Mouse (Mus musculus) ES-Bruce4 (cell line): ENCODE results near the gene Foxd1. TPM values are rescaled to one million over a fixed set of nuclear protein-coding genes. Genes with fewer than 3 reads are reported as not detected.

Experiments
- H3K27ac ChIP-seq: 2 replicates; pipeline ENCODE4 v1.5.1; 2012; ENCODE audit warnings: low read length, inconsistent platforms; ENCODE audit not compliant: insufficient read depth
- H3K27me3 ChIP-seq: 2 replicates; pipeline ENCODE4 v1.6.1; 2012; ENCODE audit warnings: mild to moderate bottlenecking, low read length, inconsistent platforms; ENCODE audit not compliant: control insufficient read depth, poor library complexity, insufficient read depth, severe bottlenecking
- H3K36me3 ChIP-seq: 2 replicates; pipeline ENCODE4 v1.6.1; 2012; ENCODE audit warnings: inconsistent platforms, mild to moderate bottlenecking, low read length, moderate library complexity; ENCODE audit not compliant: control insufficient read depth, poor library complexity, insufficient read depth, severe bottlenecking
- H3K4me1 ChIP-seq: one replicate; pipeline ENCODE4 v1.8.1; 2011; ENCODE audit warnings: low read length; ENCODE audit not compliant: control insufficient read depth, insufficient read depth
- H3K4me3 ChIP-seq: 2 replicates; pipeline ENCODE4 v1.5.1; 2011; ENCODE audit warnings: low read depth, mild to moderate bottlenecking, low read length
- H3K9ac ChIP-seq: 2 replicates; pipeline ENCODE4 v1.6.1; 2012; ENCODE audit warnings: low read depth, mild to moderate bottlenecking, inconsistent platforms; ENCODE audit not compliant: poor library complexity, severe bottlenecking
- H3K9me3 ChIP-seq: replicated peaks from 2 replicates; pipeline ENCODE4 v1.6.1; 2012; ENCODE audit warnings: mild to moderate bottlenecking, low read length, inconsistent platforms; ENCODE audit not compliant: control insufficient read depth, poor library complexity, insufficient read depth, severe bottlenecking
- CTCF ChIP-seq: IDR thresholded peaks from one replicate; pipeline ENCODE4 v1.8.1; 2011; ENCODE audit warnings: low read depth, low read length
- EP300 ChIP-seq: IDR thresholded peaks from 2 replicates; pipeline ENCODE4 v1.6.1; 2011; ENCODE audit warnings: low read depth, low read length; ENCODE audit not compliant: insufficient read depth
- POLR2A ChIP-seq: IDR thresholded peaks from one replicate; pipeline ENCODE4 v1.8.1; 2011; ENCODE audit warnings: low read length; ENCODE audit not compliant: insufficient read depth
- polyA plus RNA-seq: library from polyadenylated mRNA; stranded (reverse); fragments of >200 nt; gene quantifications from 2 replicates; pipeline ENCODE4 v1.2.4, GENCODE M21; 2011; ENCODE audit warnings: low read depth; ENCODE audit not compliant: missing spikeins, insufficient read depth, insufficient read length

Gene Foxd1
- polyA plus RNA-seq, 1 experiment: not detected

GRCm38 (mm10) chr13:98356176-98356972 is 2.3 kb downstream of the Foxd1 start:
- Histone ChIP-seq H3K4me1 (no peaks in the 10 kb centered on the region), H3K27me3 (peaks cover 74% of the 10 kb centered on the region), H3K9me3 (no peaks in the 10 kb centered on the region), H3K27ac (no peak overlapping the region), H3K4me3 (peak overlapping the region; percentile 54), H3K36me3 (no peaks in the 10 kb centered on the region), H3K9ac (peak overlapping the region; percentile 87; the same call in 1 of the 2 replicates)
- TF ChIP-seq POLR2A (no peak), EP300 (no peak), CTCF (no peak)

- H3K4me1 ChIP-seq: no peaks in the 10 kb centered on the region
- H3K27ac ChIP-seq: no peak overlapping the region
- no peak overlapping the region for H3K4me3 ChIP-seq
- peaks cover 75% of the 10 kb centered on the region for H3K27me3 ChIP-seq
- no peak overlapping the region for H3K9ac ChIP-seq
- H3K36me3 ChIP-seq: no peaks in the 10 kb centered on the region
- TF ChIP-seq CTCF (no peak), EP300 (no peak), POLR2A (no peak)
- H3K9me3 ChIP-seq: no peaks in the 10 kb centered on the region
Observed at GRCm38 (mm10) chr13:98356973-98357425, 3.0 kb downstream of the Foxd1 start.

GRCm38 (mm10) chr13:98357433-98358423 is 3.7 kb downstream of the Foxd1 start:
- H3K27ac ChIP-seq: no peak overlapping the region
- no peak overlapping the region for H3K4me3 ChIP-seq
- no peak overlapping the region for H3K9ac ChIP-seq
- no peak for TF ChIP-seq CTCF
- H3K36me3 ChIP-seq: no peaks in the 10 kb centered on the region
- H3K9me3 ChIP-seq: no peaks in the 10 kb centered on the region
- H3K4me1 ChIP-seq: no peaks in the 10 kb centered on the region
- peaks cover 70% of the 10 kb centered on the region for H3K27me3 ChIP-seq

GRCm38 (mm10) chr13:98358424-98359181 is 4.6 kb downstream of the Foxd1 start:
- H3K4me3 ChIP-seq: no peak overlapping the region
- H3K9ac ChIP-seq: no peak overlapping the region
- no peaks in the 10 kb centered on the region for H3K9me3 ChIP-seq
- no peak overlapping the region for H3K27ac ChIP-seq
- no peaks in the 10 kb centered on the region for H3K4me1 ChIP-seq
- no peaks in the 10 kb centered on the region for H3K36me3 ChIP-seq
- peaks cover 66% of the 10 kb centered on the region for H3K27me3 ChIP-seq
- TF ChIP-seq POLR2A (no peak), EP300 (0 out of 2 replicates have a peak, but pooled peaks have one; percentile 51)

GRCm38 (mm10) chr13:98359337-98359736 is 5.3 kb downstream of the Foxd1 start:
- Histone ChIP-seq H3K36me3 (no peaks in the 10 kb centered on the region), H3K27me3 (peaks cover 64% of the 10 kb centered on the region), H3K9ac (no peak overlapping the region), H3K27ac (no peak overlapping the region), H3K4me1 (no peaks in the 10 kb centered on the region), H3K9me3 (no peaks in the 10 kb centered on the region), H3K4me3 (no peak overlapping the region)
- TF ChIP-seq EP300: no peak
